Mouse (Mus musculus): ENCODE measurements around the gene Popdc2. TPM values are rescaled to one million over a fixed set of nuclear protein-coding genes. Genes with fewer than 3 reads are reported as not detected.
A peak's percentile ranks its signal among the peaks of the same experiment; 100 is the strongest.

Popdc2 gene
- polyA plus RNA-seq, 1 experiment from 2014 or later, result 0.59 TPM

- no peak overlapping the region for H3K4me2 ChIP-seq
- H3K4me1 ChIP-seq (ENCODE audit: control insufficient read depth, insufficient read depth, low read length), result peaks cover 5% of the 10 kb centered on the region
- no peak overlapping the region for H3K4me3 ChIP-seq (ENCODE audit: low read depth, low read length)
- peaks cover 5% of the 10 kb centered on the region; the same call in 1 of the 2 replicates for H3K36me3 ChIP-seq (ENCODE audit: control insufficient read depth, insufficient read depth, low read length)
- DNase-seq (ENCODE audit: low spot score, missing footprints) (no peak), ATAC-seq (ENCODE audit: low FRiP score) (no peak)
- no peak overlapping the region for H3K9ac ChIP-seq (ENCODE audit: low read length)
- H3K27me3 ChIP-seq (ENCODE audit: control insufficient read depth, insufficient read depth, low read length), result no peaks in the 10 kb centered on the region
- no peaks in the 10 kb centered on the region for H3K9me3 ChIP-seq (ENCODE audit: control insufficient read depth, low read length)
- H3K27ac ChIP-seq (ENCODE audit: low read depth, low read length), result no peak overlapping the region
- WGBS, result 83% methylated on average over 7 of the region's 7 CpGs
Measured at GRCm38 (mm10) chr16:38352031-38352430, 10.0 kb upstream of the Popdc2 start.

GRCm38 (mm10) chr16:38352851-38353250 is 9.2 kb upstream of the Popdc2 start:
- H3K9ac ChIP-seq (ENCODE audit: low read length), result no peak overlapping the region

GRCm38 (mm10) chr16:38353642-38354041 is 8.4 kb upstream of the Popdc2 start:
- ATAC-seq (ENCODE audit: low FRiP score) (no peak), DNase-seq (ENCODE audit: low spot score, missing footprints) (no peak)
- Histone ChIP-seq H3K4me3 (ENCODE audit: low read depth, low read length) (no peak overlapping the region), H3K4me2 (no peak overlapping the region), H3K4me1 (ENCODE audit: control insufficient read depth, insufficient read depth, low read length) (no peaks in the 10 kb centered on the region), H3K36me3 (ENCODE audit: control insufficient read depth, insufficient read depth, low read length) (peaks cover 5% of the 10 kb centered on the region; the same call in 1 of the 2 replicates), H3K9ac (ENCODE audit: low read length) (no peak overlapping the region), H3K27me3 (ENCODE audit: control insufficient read depth, insufficient read depth, low read length) (no peaks in the 10 kb centered on the region), H3K27ac (ENCODE audit: low read depth, low read length) (no peak overlapping the region), H3K9me3 (ENCODE audit: control insufficient read depth, low read length) (no peaks in the 10 kb centered on the region)
- 92% methylated on average over 2 of the region's 2 CpGs for WGBS

More at GRCm38 (mm10) chr16:38352851-38353250, 9.2 kb upstream of the Popdc2 start:
- no peaks in the 10 kb centered on the region for H3K9me3 ChIP-seq (ENCODE audit: control insufficient read depth, low read length)
- H3K27me3 ChIP-seq (ENCODE audit: control insufficient read depth, insufficient read depth, low read length), result no peaks in the 10 kb centered on the region
- ATAC-seq (ENCODE audit: low FRiP score) (no peak), DNase-seq (ENCODE audit: low spot score, missing footprints) (no peak)
- no peak overlapping the region for H3K4me2 ChIP-seq
- no peak overlapping the region for H3K27ac ChIP-seq (ENCODE audit: low read depth, low read length)
- H3K4me1 ChIP-seq (ENCODE audit: control insufficient read depth, insufficient read depth, low read length), result peaks cover under 1% of the 10 kb centered on the region; the same call in 1 of the 2 replicates
- H3K4me3 ChIP-seq (ENCODE audit: low read depth, low read length), result no peak overlapping the region
- H3K36me3 ChIP-seq (ENCODE audit: control insufficient read depth, insufficient read depth, low read length), result peaks cover 5% of the 10 kb centered on the region; the same call in 1 of the 2 replicates

- no peak overlapping the region for H3K9ac ChIP-seq (ENCODE audit: low read length)
- H3K9me3 ChIP-seq (ENCODE audit: control insufficient read depth, low read length), result no peaks in the 10 kb centered on the region
- no peaks in the 10 kb centered on the region for H3K27me3 ChIP-seq (ENCODE audit: control insufficient read depth, insufficient read depth, low read length)
- no peak overlapping the region for H3K27ac ChIP-seq (ENCODE audit: low read depth, low read length)
- no peak overlapping the region for H3K4me3 ChIP-seq (ENCODE audit: low read depth, low read length)
- peaks cover 5% of the 10 kb centered on the region; the same call in 1 of the 2 replicates for H3K36me3 ChIP-seq (ENCODE audit: control insufficient read depth, insufficient read depth, low read length)
- no peak overlapping the region for H3K4me2 ChIP-seq
- WGBS, result 90% methylated on average over 5 of the region's 5 CpGs
- DNase-seq (ENCODE audit: low spot score, missing footprints) (no peak), ATAC-seq (ENCODE audit: low FRiP score) (no peak)
- no peaks in the 10 kb centered on the region for H3K4me1 ChIP-seq (ENCODE audit: control insufficient read depth, insufficient read depth, low read length)
Measured at GRCm38 (mm10) chr16:38354185-38354913, 7.7 kb upstream of the Popdc2 start.

GRCm38 (mm10) chr16:38358256-38358812 is 3.7 kb upstream of the Popdc2 start:
- 88% methylated on average over 6 of the region's 6 CpGs for WGBS
- Histone ChIP-seq H3K4me2 (no peak overlapping the region), H3K9me3 (ENCODE audit: control insufficient read depth, low read length) (no peaks in the 10 kb centered on the region), H3K36me3 (ENCODE audit: control insufficient read depth, insufficient read depth, low read length) (peaks cover 3% of the 10 kb centered on the region; the same call in 1 of the 2 replicates), H3K27ac (ENCODE audit: low read depth, low read length) (no peak overlapping the region), H3K4me3 (ENCODE audit: low read depth, low read length) (no peak overlapping the region), H3K27me3 (ENCODE audit: control insufficient read depth, insufficient read depth, low read length) (no peaks in the 10 kb centered on the region), H3K4me1 (ENCODE audit: control insufficient read depth, insufficient read depth, low read length) (no peaks in the 10 kb centered on the region), H3K9ac (ENCODE audit: low read length) (no peak overlapping the region)
- no peak for ATAC-seq (ENCODE audit: low FRiP score)
- peak; percentile 45 for DNase-seq (ENCODE audit: low spot score, missing footprints)

- Histone ChIP-seq H3K4me1 (ENCODE audit: control insufficient read depth, insufficient read depth, low read length) (no peaks in the 10 kb centered on the region), H3K27me3 (ENCODE audit: control insufficient read depth, insufficient read depth, low read length) (no peaks in the 10 kb centered on the region), H3K27ac (ENCODE audit: low read depth, low read length) (no peak overlapping the region), H3K4me3 (ENCODE audit: low read depth, low read length) (no peak overlapping the region), H3K9ac (ENCODE audit: low read length) (no peak overlapping the region), H3K4me2 (no peak overlapping the region), H3K9me3 (ENCODE audit: control insufficient read depth, low read length) (no peaks in the 10 kb centered on the region), H3K36me3 (ENCODE audit: control insufficient read depth, insufficient read depth, low read length) (peaks cover 3% of the 10 kb centered on the region; the same call in 1 of the 2 replicates)
- no peak for DNase-seq (ENCODE audit: low spot score, missing footprints)
- ATAC-seq (ENCODE audit: low FRiP score), result no peak
- WGBS, result 93% methylated on average over 2 of the region's 2 CpGs
Measured at GRCm38 (mm10) chr16:38359241-38359640, 2.8 kb upstream of the Popdc2 start.

GRCm38 (mm10) chr16:38359857-38360256 is 2.2 kb upstream of the Popdc2 start:
- WGBS, result 80% methylated on average over 3 of the region's 3 CpGs

GRCm38 (mm10) chr16:38360317-38360716 is 1.7 kb upstream of the Popdc2 start:
- 24% methylated on average over 2 of the region's 2 CpGs for WGBS
- H3K4me2 ChIP-seq, result no peak overlapping the region
- no peak for ATAC-seq (ENCODE audit: low FRiP score)
- peaks cover 3% of the 10 kb centered on the region; the same call in 1 of the 2 replicates for H3K36me3 ChIP-seq (ENCODE audit: control insufficient read depth, insufficient read depth, low read length)
- H3K27me3 ChIP-seq (ENCODE audit: control insufficient read depth, insufficient read depth, low read length), result no peaks in the 10 kb centered on the region
- no peak for DNase-seq (ENCODE audit: low spot score, missing footprints)
- no peaks in the 10 kb centered on the region for H3K4me1 ChIP-seq (ENCODE audit: control insufficient read depth, insufficient read depth, low read length)
- H3K9ac ChIP-seq (ENCODE audit: low read length), result no peak overlapping the region
- H3K27ac ChIP-seq (ENCODE audit: low read depth, low read length), result no peak overlapping the region
- H3K9me3 ChIP-seq (ENCODE audit: control insufficient read depth, low read length), result no peaks in the 10 kb centered on the region
- H3K4me3 ChIP-seq (ENCODE audit: low read depth, low read length), result no peak overlapping the region

More at GRCm38 (mm10) chr16:38359857-38360256, 2.2 kb upstream of the Popdc2 start:
- ATAC-seq (ENCODE audit: low FRiP score), result no peak
- Histone ChIP-seq H3K4me3 (ENCODE audit: low read depth, low read length) (no peak overlapping the region), H3K4me2 (no peak overlapping the region), H3K9ac (ENCODE audit: low read length) (no peak overlapping the region), H3K4me1 (ENCODE audit: control insufficient read depth, insufficient read depth, low read length) (no peaks in the 10 kb centered on the region), H3K27me3 (ENCODE audit: control insufficient read depth, insufficient read depth, low read length) (no peaks in the 10 kb centered on the region), H3K9me3 (ENCODE audit: control insufficient read depth, low read length) (no peaks in the 10 kb centered on the region), H3K27ac (ENCODE audit: low read depth, low read length) (no peak overlapping the region), H3K36me3 (ENCODE audit: control insufficient read depth, insufficient read depth, low read length) (peaks cover 3% of the 10 kb centered on the region; the same call in 1 of the 2 replicates)
- DNase-seq (ENCODE audit: low spot score, missing footprints), result no peak

GRCm38 (mm10) chr16:38362493-38363255 is 665 bp downstream of the Popdc2 start:
- 86% methylated on average over 20 of the region's 20 CpGs for WGBS
- Histone ChIP-seq H3K9ac (ENCODE audit: low read length) (no peak overlapping the region), H3K4me1 (ENCODE audit: control insufficient read depth, insufficient read depth, low read length) (no peaks in the 10 kb centered on the region), H3K27me3 (ENCODE audit: control insufficient read depth, insufficient read depth, low read length) (no peaks in the 10 kb centered on the region), H3K27ac (ENCODE audit: low read depth, low read length) (no peak overlapping the region), H3K9me3 (ENCODE audit: control insufficient read depth, low read length) (no peaks in the 10 kb centered on the region), H3K4me2 (no peak overlapping the region), H3K4me3 (ENCODE audit: low read depth, low read length) (no peak overlapping the region), H3K36me3 (ENCODE audit: control insufficient read depth, insufficient read depth, low read length) (no peaks in the 10 kb centered on the region)
- no peak for ATAC-seq (ENCODE audit: low FRiP score)
- DNase-seq (ENCODE audit: low spot score, missing footprints), result no peak
